Mouse (Mus musculus) neutrophil, adult 83 days (primary cell): ENCODE results near the gene Zbtb21. TPM values are rescaled to one million over a fixed set of nuclear protein-coding genes. Genes with fewer than 3 reads are reported as not detected.

Experiments
- total RNA-seq, 2 experiments: library from RNA; stranded (reverse); gene quantifications; one replicate each; pipeline ENCODE4 v1.2.4; 2023

The Zbtb21 gene
- total RNA-seq = 10 to 100 TPM; 19.7 to 26.1 TPM

GRCm38 (mm10) chr16:97962151-97962948, at the start of gene Zbtb21, which contains the start of gene C2cd2:
TSS of gene Zbtb21 (minus strand) at chr16:97962622.
TSS of gene C2cd2 (minus strand) at chr16:97962598.

DNA sequence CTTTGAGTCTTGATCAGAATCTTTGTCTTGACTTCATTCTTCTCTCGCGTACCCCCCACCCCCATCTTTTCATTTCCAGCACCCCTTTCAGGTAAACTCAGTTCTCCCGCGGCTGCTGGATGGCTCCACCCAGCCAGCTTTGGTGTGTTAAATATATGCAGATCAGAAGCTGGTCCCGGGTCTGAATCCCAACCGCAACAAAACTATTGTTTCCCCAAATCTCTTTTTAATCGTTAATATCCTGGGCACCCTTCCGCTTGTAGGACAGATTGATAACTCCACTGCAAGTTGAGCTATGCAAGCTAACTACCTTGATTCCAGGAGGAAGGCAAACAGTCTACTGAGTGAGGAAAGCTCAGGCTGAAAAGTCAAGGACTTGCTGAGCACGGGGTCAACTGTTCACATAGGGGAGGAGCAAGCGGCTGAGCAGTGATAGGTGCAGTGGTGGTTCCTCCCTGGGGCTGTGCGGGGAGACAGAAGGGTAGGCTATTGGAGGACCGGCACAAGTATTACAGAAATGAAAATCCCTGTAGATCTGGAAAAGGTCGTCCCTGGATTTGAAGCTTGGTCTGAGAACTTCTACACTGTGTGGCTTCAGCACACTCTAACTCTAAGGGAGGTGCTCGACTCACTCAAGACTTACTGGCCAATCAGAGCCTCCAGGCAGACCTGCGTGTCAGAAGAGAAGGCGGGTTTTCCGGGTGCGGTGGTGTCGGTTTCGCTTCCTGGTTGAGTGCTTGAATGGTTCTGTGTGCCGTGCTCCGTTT, 34.4 kb upstream of the Zbtb21 start, which contains the start of gene B230307C23Rik:
Gene B230307C23Rik, plus strand, starts transcription at position 700 of the 767 bp plus-strand sequence.

Other genes starting within 250 kb of the Zbtb21 start
- not detected for gene Ripk4, start 198.8 kb downstream of the Zbtb21 start, total RNA-seq
- 10 to 100 TPM; 11.0 to 13.0 TPM for gene Prdm15, start 110.8 kb downstream of the Zbtb21 start, total RNA-seq
- 10 to 100 TPM; 16.5 to 18.7 TPM for gene C2cd2, start within 50 bp of the Zbtb21 start, total RNA-seq
- 10 to 100 TPM in 1 of 2 experiments, 1 to 10 TPM in 1; 8.1 to 12.1 TPM for gene B230307C23Rik, start 34.7 kb upstream of the Zbtb21 start, total RNA-seq
- 1 to 10 TPM; 3.8 to 5.2 TPM for gene A630089N07Rik, start 119.8 kb upstream of the Zbtb21 start, total RNA-seq